Mouse (Mus musculus): ENCODE results near the gene 1700029P11Rik. TPM values are rescaled to one million over a fixed set of nuclear protein-coding genes. Genes with fewer than 3 reads are reported as not detected.

1700029P11Rik gene
- not detected in 2 replicates for total RNA-seq (2017)

GRCm38 (mm10) chr15:81980321-81980720, at the start of gene 1700029P11Rik:
1700029P11Rik (plus strand) TSS chr15:81980540.
- no peak for ATAC-seq (replicated peaks; ENCODE audit: low read depth, poor library complexity, severe bottlenecking)

GRCm38 (mm10) chr15:81932951-81933470, 47.3 kb upstream of the 1700029P11Rik start:
- peak; percentile 54 for ATAC-seq (replicated peaks; ENCODE audit: low read depth, poor library complexity, severe bottlenecking)

- ATAC-seq (replicated peaks; ENCODE audit: low read depth, poor library complexity, severe bottlenecking), result peak; percentile 34; the same call in 1 of the 2 replicates
Observed at GRCm38 (mm10) chr15:81933986-81934385, 46.4 kb upstream of the 1700029P11Rik start.

GRCm38 (mm10) chr15:81935869-81936637, 44.3 kb upstream of the 1700029P11Rik start:
- ATAC-seq (replicated peaks; ENCODE audit: low read depth, poor library complexity, severe bottlenecking), result no peak

DNA sequence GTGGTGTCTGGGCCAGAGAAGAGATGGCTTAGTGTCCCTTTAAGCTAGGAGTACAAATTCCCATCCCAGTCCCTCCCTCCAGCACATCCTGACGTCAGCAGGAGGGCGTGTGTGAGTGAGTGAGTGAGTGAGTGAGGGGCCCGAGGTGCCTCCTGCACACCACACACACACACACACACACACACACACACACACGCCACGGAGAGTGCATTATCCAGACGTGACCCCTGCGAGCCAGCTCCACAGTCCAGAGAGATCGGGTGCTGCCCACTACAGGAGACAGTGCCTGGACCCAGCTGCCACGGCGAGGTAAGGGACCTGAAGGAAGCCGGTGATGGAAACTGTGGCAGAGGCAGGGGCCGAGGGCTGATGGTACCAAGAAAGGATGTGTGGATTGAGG, 43.7 kb upstream of the 1700029P11Rik start, which contains the start of gene Csdc2:
TSS of gene Csdc2 (plus strand) at position 81 of the 400 bp plus-strand sequence.
- ATAC-seq (replicated peaks; ENCODE audit: low read depth, poor library complexity, severe bottlenecking), result no peak

DNA sequence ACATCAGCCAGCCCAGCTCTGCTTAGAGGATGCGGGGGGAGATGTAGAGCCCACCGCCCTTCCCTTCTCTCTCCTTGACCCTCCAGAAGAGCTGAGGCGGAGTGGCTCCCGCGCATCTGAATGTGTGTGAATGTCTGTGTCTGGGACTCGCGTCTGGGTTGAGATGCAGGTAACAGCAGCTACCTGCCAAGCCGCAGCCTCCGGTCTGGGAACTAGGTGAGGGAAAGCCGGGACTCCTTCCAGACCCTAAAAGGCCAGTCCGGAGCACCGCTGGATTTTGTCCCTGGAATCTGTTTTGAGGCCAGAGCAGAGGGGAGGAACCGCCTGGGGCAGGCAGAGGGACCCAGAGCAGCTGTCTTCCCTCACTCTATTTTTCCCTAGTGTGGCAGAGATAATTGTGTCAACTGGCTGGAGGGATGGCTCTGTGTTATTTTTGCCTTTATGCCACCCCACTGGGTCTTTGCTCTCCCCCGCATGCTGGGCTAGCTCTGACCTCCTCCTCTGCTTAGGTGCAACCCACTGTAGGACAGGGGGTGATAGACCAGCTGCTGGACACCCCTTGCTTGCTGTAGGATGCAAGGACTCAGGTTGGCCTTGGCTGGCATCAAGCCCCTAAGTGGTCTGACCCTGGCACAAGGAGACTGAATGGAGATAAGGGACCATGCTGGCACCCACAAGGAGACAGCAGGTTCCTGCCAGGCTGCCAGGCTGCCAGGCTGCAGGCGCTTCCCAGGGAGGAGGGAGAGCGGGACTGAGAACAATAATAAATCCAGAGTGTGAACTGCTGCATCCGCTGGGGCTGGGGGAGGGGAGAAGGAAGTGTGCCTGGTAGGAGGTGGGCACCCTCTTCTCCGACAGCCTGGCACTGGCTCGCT, 43.0 kb upstream of the 1700029P11Rik start:
- ATAC-seq (replicated peaks; ENCODE audit: low read depth, poor library complexity, severe bottlenecking), result 0 out of 2 replicates have a peak, but pooled peaks have one; percentile 3

GRCm38 (mm10) chr15:81938246-81938645, 42.1 kb upstream of the 1700029P11Rik start:
- 0 out of 2 replicates have a peak, but pooled peaks have one; percentile 58 for ATAC-seq (replicated peaks; ENCODE audit: low read depth, poor library complexity, severe bottlenecking)

DNA sequence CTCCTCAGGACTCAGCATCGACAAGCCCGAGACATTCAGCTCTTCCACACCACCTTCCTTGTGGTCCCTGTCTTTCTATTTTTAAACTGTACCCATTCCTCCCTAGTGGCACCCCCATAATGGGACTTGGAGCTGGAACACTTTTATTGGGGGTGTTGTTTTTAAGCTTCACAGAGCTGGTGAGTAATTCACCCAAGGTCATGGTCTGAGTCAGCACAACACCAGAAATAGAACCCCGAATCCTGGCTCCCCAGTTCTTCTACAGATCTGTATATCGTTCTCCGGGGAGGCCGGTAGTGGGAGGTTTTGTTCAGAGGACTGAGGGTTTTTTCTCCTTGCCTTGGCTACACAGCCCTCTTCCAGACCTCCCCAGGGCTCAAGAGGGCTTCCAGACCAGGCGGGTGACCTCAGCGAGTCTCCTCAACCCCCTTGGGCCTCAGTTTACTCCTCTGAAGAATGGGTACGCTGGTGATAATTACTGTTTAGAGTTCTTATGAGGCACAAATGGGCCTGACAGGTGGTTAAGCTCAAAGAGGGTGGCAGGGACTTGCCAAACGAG, 41.1 kb upstream of the 1700029P11Rik start:
- no peak for ATAC-seq (replicated peaks; ENCODE audit: low read depth, poor library complexity, severe bottlenecking)

DNA sequence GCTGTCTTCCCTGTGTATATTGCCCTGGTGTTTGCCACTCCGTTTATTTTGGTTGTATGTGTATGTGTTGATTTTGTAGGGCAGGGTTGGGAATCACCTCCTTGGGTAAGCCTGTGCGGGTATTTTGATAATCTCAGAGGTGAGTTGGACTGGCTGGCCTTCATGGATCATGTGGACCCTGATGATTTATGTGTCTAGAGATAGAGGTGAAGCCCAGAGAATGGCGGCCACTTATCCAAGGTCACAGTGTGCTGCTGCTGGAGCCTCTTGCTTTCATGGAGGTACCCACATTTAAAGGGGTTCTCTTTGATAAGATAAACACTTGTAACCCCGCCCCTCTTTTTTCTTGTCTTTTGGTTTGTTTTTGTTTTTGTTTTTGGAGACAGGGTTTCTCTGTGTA, 40.6 kb upstream of the 1700029P11Rik start:
- ATAC-seq (replicated peaks; ENCODE audit: low read depth, poor library complexity, severe bottlenecking), result no peak

DNA sequence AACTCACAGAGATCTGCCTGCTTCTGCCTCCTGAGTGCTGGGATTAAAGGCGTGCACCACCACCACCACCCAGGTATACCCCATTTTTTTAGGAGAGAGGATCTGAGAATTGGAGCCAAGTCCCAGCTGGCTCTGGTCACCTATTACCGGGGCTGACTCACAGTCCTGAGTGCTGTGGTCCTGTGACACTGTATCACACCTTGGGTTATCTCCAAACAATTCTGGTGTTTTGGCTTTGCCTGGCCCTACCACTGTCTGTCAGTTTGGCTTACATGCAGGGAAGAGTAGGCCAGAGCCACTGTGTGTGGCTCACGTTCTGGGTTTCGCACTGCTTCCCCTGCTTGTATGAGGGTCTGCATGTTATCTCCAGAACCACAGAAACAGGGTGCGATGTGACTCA, 40.1 kb upstream of the 1700029P11Rik start:
- ATAC-seq (replicated peaks; ENCODE audit: low read depth, poor library complexity, severe bottlenecking), result no peak

DNA sequence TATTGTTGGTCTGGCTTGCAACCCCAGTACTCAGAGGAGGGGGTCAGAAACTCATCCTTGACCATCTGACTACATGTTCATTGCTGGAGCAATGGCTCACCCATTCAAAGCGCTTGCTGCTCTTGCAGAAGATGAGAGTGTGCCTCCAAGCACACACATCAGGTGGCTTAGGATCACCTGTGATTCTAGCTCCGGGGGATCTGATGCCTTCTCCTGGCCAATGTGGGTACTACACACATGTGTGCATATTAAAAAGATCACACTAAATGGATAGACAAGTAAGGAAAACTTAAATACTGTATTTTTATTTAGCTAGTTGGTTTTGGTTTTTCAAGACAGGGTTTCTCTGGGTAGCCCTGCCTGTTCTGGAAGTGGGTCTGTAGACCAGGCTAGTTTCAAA, 39.3 kb upstream of the 1700029P11Rik start:
- ATAC-seq (replicated peaks; ENCODE audit: low read depth, poor library complexity, severe bottlenecking), result no peak

- no peak for ATAC-seq (replicated peaks; ENCODE audit: low read depth, poor library complexity, severe bottlenecking)
Observed at GRCm38 (mm10) chr15:81943176-81943749, 37.1 kb upstream of the 1700029P11Rik start.

- no peak for ATAC-seq (replicated peaks; ENCODE audit: low read depth, poor library complexity, severe bottlenecking)
Observed at GRCm38 (mm10) chr15:81949076-81949475, 31.3 kb upstream of the 1700029P11Rik start.

DNA sequence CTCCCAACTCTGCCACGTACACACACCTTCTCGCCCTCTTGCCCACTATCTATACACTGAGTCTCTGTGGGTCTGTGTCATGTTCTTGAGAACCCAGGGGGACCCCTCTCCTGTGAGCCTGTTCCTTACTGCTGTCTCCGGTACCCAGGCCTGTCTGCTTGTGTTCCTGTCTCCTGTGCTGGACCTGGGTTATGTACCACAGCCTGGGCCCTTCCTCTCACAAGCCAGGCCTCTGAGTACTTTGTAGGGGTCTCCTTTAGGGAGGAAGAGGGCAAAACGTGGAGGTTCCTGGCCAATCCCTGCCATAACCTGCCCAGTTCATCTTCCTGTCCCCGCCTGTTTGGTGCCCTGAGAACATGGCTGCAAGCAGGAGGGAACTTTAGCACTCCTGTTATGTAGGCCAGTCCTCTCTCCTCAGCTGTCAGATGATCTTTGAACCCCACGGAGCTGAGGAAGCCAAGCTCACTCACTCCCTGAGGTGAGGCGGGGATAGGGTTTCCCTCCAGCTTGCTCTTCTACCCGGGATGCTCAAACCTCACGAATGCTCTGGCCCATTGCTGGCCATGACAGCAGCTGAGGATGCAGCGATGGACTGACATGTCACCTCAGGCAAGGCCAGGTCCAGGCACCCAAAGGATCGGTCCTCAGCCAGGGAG, 30.7 kb upstream of the 1700029P11Rik start:
- ATAC-seq (replicated peaks; ENCODE audit: low read depth, poor library complexity, severe bottlenecking), result no peak

- no peak for ATAC-seq (replicated peaks; ENCODE audit: low read depth, poor library complexity, severe bottlenecking)
Observed at GRCm38 (mm10) chr15:81950716-81951115, 29.6 kb upstream of the 1700029P11Rik start.

GRCm38 (mm10) chr15:81951159-81951558, 29.2 kb upstream of the 1700029P11Rik start:
- ATAC-seq (replicated peaks; ENCODE audit: low read depth, poor library complexity, severe bottlenecking), result no peak

- no peak for ATAC-seq (replicated peaks; ENCODE audit: low read depth, poor library complexity, severe bottlenecking)
Observed at GRCm38 (mm10) chr15:81952310-81952709, 28.0 kb upstream of the 1700029P11Rik start.

DNA sequence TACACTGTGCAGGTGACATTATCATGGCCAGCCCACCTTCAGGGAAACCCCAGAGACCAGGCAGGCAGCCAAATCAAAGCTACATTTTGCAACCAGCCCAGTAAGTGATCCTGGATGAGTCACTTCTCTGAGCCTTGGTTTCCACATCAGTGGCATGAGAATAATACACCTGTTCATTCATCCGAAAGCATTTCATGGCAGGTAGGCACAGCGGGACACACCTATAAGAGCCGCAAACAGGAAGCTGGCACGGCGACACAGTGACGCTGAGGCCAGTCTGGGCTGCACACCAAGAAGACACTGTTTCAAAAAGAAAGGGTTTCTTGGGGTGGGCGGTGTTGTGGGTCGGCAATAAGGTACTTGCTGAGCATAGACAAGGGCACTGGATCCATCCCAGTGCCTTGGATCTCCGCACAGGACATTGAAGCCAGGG, 26.2 kb upstream of the 1700029P11Rik start:
- no peak for ATAC-seq (replicated peaks; ENCODE audit: low read depth, poor library complexity, severe bottlenecking)

DNA sequence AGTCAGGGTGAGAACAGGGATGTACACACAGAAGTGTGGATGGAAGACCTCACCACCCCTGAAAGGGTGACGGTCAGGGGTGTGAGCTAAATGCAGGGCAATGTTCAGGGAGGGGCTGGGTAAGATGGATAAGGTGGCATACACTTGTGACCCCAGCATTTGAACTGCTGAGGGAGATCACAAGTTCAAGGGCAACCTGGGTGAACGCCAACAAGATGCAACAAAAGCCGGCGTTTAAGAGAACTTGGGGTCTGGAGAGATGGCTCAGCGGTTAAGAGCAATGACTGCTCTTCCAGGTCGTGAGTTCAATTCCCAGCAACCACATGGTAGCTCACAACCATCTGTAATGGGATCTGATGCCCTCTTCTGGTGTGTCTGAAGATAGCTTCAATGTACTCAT, 25.6 kb upstream of the 1700029P11Rik start:
- no peak for ATAC-seq (replicated peaks; ENCODE audit: low read depth, poor library complexity, severe bottlenecking)
